Mouse (Mus musculus): ENCODE data around the gene Dnaja2. TPM values are rescaled to one million over a fixed set of nuclear protein-coding genes. Genes with fewer than 3 reads are reported as not detected.

The Dnaja2 gene
- total RNA-seq, 1 experiment: 158 TPM

- no peak overlapping the region for H3K9ac ChIP-seq (ENCODE audit: insufficient read depth, low read depth, low read length, poor library complexity, severe bottlenecking)
- no peaks in the 10 kb centered on the region for H3K4me1 ChIP-seq (ENCODE audit: control insufficient read depth in 2 of 2, insufficient read depth in 2 of 2, low read length in 2 of 2, poor library complexity in 1 of 2)
- DNase-seq (ENCODE audit: low read depth, low spot score): no peak
- TF ChIP-seq ZC3H11A (IDR thresholded peaks at IDR 0.05; ENCODE audit: borderline replicate concordance, low read depth, low read length) (no peak), CHD2 (IDR thresholded peaks at IDR 0.05; ENCODE audit: low read depth, low read length) (no peak), HCFC1 (IDR thresholded peaks at IDR 0.05; ENCODE audit: borderline replicate concordance, insufficient read depth, low read length) (no peak)
- H3K4me3 ChIP-seq (ENCODE audit: insufficient read depth in 1 of 2, low read depth in 1 of 2, low read length in 2 of 2, poor library complexity in 1 of 2, severe bottlenecking in 1 of 2): no peak overlapping the region
- H3K9me3 ChIP-seq (ENCODE audit: control insufficient read depth, insufficient read depth, low read depth, low read length): no peaks in the 10 kb centered on the region
- H3K36me3 ChIP-seq (ENCODE audit: control insufficient read depth, insufficient read depth, low read length, poor library complexity, severe bottlenecking): no peaks in the 10 kb centered on the region
- H3K27ac ChIP-seq (ENCODE audit: insufficient read depth, low read depth, low read length, poor library complexity, severe bottlenecking): no peak overlapping the region
- in situ Hi-C loops (cut with MboI; ENCODE audit: low sequenced_read_pairs in 2 of 2, unreplicated experiment in 2 of 2): no loop called here
Measured at GRCm38 (mm10) chr8:85573972-85574496, 18.9 kb upstream of the Dnaja2 start.

- H3K4me1 ChIP-seq (ENCODE audit: control insufficient read depth in 2 of 2, insufficient read depth in 2 of 2, low read length in 2 of 2, poor library complexity in 1 of 2): no peaks in the 10 kb centered on the region
- no peak overlapping the region for H3K4me3 ChIP-seq (ENCODE audit: insufficient read depth in 1 of 2, low read depth in 1 of 2, low read length in 2 of 2, poor library complexity in 1 of 2, severe bottlenecking in 1 of 2)
- TF ChIP-seq MAFK (IDR thresholded peaks at IDR 0.05; ENCODE audit: insufficient read depth, low read depth, low read length) (no peak), ZC3H11A (IDR thresholded peaks at IDR 0.05; ENCODE audit: borderline replicate concordance, low read depth, low read length) (no peak), CHD2 (IDR thresholded peaks at IDR 0.05; ENCODE audit: low read depth, low read length) (no peak), HCFC1 (IDR thresholded peaks at IDR 0.05; ENCODE audit: borderline replicate concordance, insufficient read depth, low read length) (no peak), ZNF384 (IDR thresholded peaks at IDR 0.05; ENCODE audit: low read depth, low read length) (no peak)
- in situ Hi-C loops (cut with MboI; ENCODE audit: low sequenced_read_pairs in 2 of 2, unreplicated experiment in 2 of 2): no loop called here
- no peak overlapping the region for H3K27ac ChIP-seq (ENCODE audit: insufficient read depth, low read depth, low read length, poor library complexity, severe bottlenecking)
- no peak overlapping the region for H3K9ac ChIP-seq (ENCODE audit: insufficient read depth, low read depth, low read length, poor library complexity, severe bottlenecking)
- H3K36me3 ChIP-seq (ENCODE audit: control insufficient read depth, insufficient read depth, low read length, poor library complexity, severe bottlenecking): no peaks in the 10 kb centered on the region
- H3K9me3 ChIP-seq (ENCODE audit: control insufficient read depth, insufficient read depth, low read depth, low read length): no peaks in the 10 kb centered on the region
- no peak for DNase-seq (ENCODE audit: low read depth, low spot score)
Measured at GRCm38 (mm10) chr8:85570466-85570865, 15.3 kb upstream of the Dnaja2 start.

DNA sequence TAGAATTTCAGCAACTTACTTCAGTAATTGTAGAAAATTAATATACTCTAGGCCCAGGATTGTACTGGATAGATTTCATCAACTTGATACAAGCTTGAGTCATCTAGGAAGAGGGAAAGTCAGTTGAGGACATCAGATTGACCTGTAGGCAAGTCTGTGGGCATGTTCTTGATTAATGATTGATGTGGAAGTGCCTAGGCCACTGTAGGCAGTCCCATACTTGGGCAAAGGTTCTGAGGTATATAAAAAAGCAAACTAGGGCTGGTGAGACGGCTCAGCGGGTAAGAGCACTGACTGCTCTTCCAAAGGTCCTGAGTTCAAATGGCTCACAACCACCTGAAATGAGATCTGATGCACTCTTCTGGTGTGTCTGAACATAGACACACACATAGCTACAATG, 12.7 kb upstream of the Dnaja2 start:
- Histone ChIP-seq H3K9ac (ENCODE audit: insufficient read depth, low read depth, low read length, poor library complexity, severe bottlenecking) (no peak overlapping the region), H3K4me3 (ENCODE audit: insufficient read depth in 1 of 2, low read depth in 1 of 2, low read length in 2 of 2, poor library complexity in 1 of 2, severe bottlenecking in 1 of 2) (no peak overlapping the region), H3K36me3 (ENCODE audit: control insufficient read depth, insufficient read depth, low read length, poor library complexity, severe bottlenecking) (no peaks in the 10 kb centered on the region), H3K9me3 (ENCODE audit: control insufficient read depth, insufficient read depth, low read depth, low read length) (no peaks in the 10 kb centered on the region), H3K27ac (ENCODE audit: insufficient read depth, low read depth, low read length, poor library complexity, severe bottlenecking) (no peak overlapping the region), H3K4me1 (ENCODE audit: control insufficient read depth in 2 of 2, insufficient read depth in 2 of 2, low read length in 2 of 2, poor library complexity in 1 of 2) (no peaks in the 10 kb centered on the region)
- no peak for TF ChIP-seq ZNF384 (IDR thresholded peaks at IDR 0.05; ENCODE audit: low read depth, low read length)
- TF ChIP-seq HCFC1 (IDR thresholded peaks at IDR 0.05; ENCODE audit: borderline replicate concordance, insufficient read depth, low read length): no peak
- TF ChIP-seq CHD2 (IDR thresholded peaks at IDR 0.05; ENCODE audit: low read depth, low read length): no peak
- no peak for TF ChIP-seq ZC3H11A (IDR thresholded peaks at IDR 0.05; ENCODE audit: borderline replicate concordance, low read depth, low read length)
- no peak for TF ChIP-seq MAFK (IDR thresholded peaks at IDR 0.05; ENCODE audit: insufficient read depth, low read depth, low read length)
- in situ Hi-C loops (cut with MboI; ENCODE audit: low sequenced_read_pairs in 2 of 2, unreplicated experiment in 2 of 2): no loop called here
- no peak for DNase-seq (ENCODE audit: low read depth, low spot score)

DNA sequence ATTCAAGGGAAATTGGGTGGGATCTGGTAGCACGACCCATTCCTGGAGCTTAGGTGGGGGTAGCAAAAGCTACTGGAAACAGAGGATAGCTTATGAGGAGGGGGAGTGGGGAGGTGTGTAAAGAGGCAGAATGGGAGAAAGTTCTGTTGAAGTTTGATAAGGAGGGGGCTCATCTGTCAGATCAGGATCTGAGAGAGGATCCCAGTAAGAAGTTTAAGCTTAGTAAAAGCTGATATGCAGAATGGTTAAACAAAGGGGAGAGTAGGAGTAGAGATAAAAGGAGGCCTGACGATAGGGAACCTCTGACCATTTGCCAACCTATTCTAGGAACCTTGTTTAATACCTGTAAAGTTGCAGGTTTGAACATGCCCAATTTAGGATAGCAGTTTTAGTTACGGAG, 10.0 kb upstream of the Dnaja2 start:
- Histone ChIP-seq H3K27ac (ENCODE audit: insufficient read depth, low read depth, low read length, poor library complexity, severe bottlenecking) (no peak overlapping the region), H3K36me3 (ENCODE audit: control insufficient read depth, insufficient read depth, low read length, poor library complexity, severe bottlenecking) (no peaks in the 10 kb centered on the region), H3K9ac (ENCODE audit: insufficient read depth, low read depth, low read length, poor library complexity, severe bottlenecking) (no peak overlapping the region), H3K9me3 (ENCODE audit: control insufficient read depth, insufficient read depth, low read depth, low read length) (no peaks in the 10 kb centered on the region), H3K4me3 (ENCODE audit: insufficient read depth in 1 of 2, low read depth in 1 of 2, low read length in 2 of 2, poor library complexity in 1 of 2, severe bottlenecking in 1 of 2) (no peak overlapping the region), H3K4me1 (ENCODE audit: control insufficient read depth in 2 of 2, insufficient read depth in 2 of 2, low read length in 2 of 2, poor library complexity in 1 of 2) (no peaks in the 10 kb centered on the region)
- no peak for TF ChIP-seq HCFC1 (IDR thresholded peaks at IDR 0.05; ENCODE audit: borderline replicate concordance, insufficient read depth, low read length)
- TF ChIP-seq CHD2 (IDR thresholded peaks at IDR 0.05; ENCODE audit: low read depth, low read length): no peak
- TF ChIP-seq ZC3H11A (IDR thresholded peaks at IDR 0.05; ENCODE audit: borderline replicate concordance, low read depth, low read length): no peak
- no peak for TF ChIP-seq ZNF384 (IDR thresholded peaks at IDR 0.05; ENCODE audit: low read depth, low read length)
- TF ChIP-seq MAFK (IDR thresholded peaks at IDR 0.05; ENCODE audit: insufficient read depth, low read depth, low read length): no peak
- no peak for DNase-seq (ENCODE audit: low read depth, low spot score)
- in situ Hi-C loops (cut with MboI; ENCODE audit: low sequenced_read_pairs in 2 of 2, unreplicated experiment in 2 of 2): no loop called here

DNA sequence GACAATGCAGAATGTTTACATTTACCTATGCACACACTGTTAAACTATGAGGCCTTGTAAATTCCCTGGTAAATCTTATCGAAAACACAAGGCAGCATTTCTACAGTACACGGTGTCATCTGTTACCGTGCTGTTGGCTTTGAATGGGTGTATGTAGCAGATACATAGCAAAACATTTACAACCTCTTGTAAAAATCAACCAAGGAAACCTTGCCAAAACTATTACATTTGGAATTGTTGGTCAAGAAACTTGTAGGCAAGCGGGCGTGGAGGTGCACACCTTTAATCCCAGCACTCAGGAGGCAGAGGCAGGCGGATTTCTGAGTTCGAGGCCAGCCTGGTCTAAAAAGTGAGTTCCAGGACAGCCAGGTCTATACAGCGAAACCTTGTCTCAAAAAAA, 8.2 kb upstream of the Dnaja2 start:
- Histone ChIP-seq H3K4me1 (ENCODE audit: control insufficient read depth in 2 of 2, insufficient read depth in 2 of 2, low read length in 2 of 2, poor library complexity in 1 of 2) (no peaks in the 10 kb centered on the region), H3K4me3 (ENCODE audit: insufficient read depth in 1 of 2, low read depth in 1 of 2, low read length in 2 of 2, poor library complexity in 1 of 2, severe bottlenecking in 1 of 2) (no peak overlapping the region), H3K27ac (ENCODE audit: insufficient read depth, low read depth, low read length, poor library complexity, severe bottlenecking) (no peak overlapping the region), H3K9ac (ENCODE audit: insufficient read depth, low read depth, low read length, poor library complexity, severe bottlenecking) (no peak overlapping the region), H3K9me3 (ENCODE audit: control insufficient read depth, insufficient read depth, low read depth, low read length) (no peaks in the 10 kb centered on the region), H3K36me3 (ENCODE audit: control insufficient read depth, insufficient read depth, low read length, poor library complexity, severe bottlenecking) (no peaks in the 10 kb centered on the region)
- in situ Hi-C loops (cut with MboI; ENCODE audit: low sequenced_read_pairs in 2 of 2, unreplicated experiment in 2 of 2): no loop called here
- DNase-seq (ENCODE audit: low read depth, low spot score): no peak
- TF ChIP-seq CHD2 (IDR thresholded peaks at IDR 0.05; ENCODE audit: low read depth, low read length) (no peak), MAFK (IDR thresholded peaks at IDR 0.05; ENCODE audit: insufficient read depth, low read depth, low read length) (no peak), HCFC1 (IDR thresholded peaks at IDR 0.05; ENCODE audit: borderline replicate concordance, insufficient read depth, low read length) (no peak), ZNF384 (IDR thresholded peaks at IDR 0.05; ENCODE audit: low read depth, low read length) (no peak), ZC3H11A (IDR thresholded peaks at IDR 0.05; ENCODE audit: borderline replicate concordance, low read depth, low read length) (no peak)

All from ES-E14 (cell line).